Mouse (Mus musculus) forebrain, embryonic 10.5 days (tissue): ENCODE results near the gene Adam15. TPM values are rescaled to one million over a fixed set of nuclear protein-coding genes. Genes with fewer than 3 reads are reported as not detected.
A peak's percentile ranks its signal among the peaks of the same experiment; 100 is the strongest.

Experiments used
- DNase-seq: peaks from one replicate; pipeline ENCODE4 v3.0.0-alpha.2; 2017; ENCODE audit warnings: low spot score; ENCODE audit errors: extremely low spot score
- H3K27ac ChIP-seq: fragments of 300-500 bp; sonication (generic); 2 replicates; pipeline ENCODE4 v1.5.1; 2016; ENCODE audit warnings: mild to moderate bottlenecking
- H3K27me3 ChIP-seq: fragments of 300-500 bp; sonication (generic); 2 replicates; pipeline ENCODE4 v1.6.1; 2016; ENCODE audit warnings: mild to moderate bottlenecking; ENCODE audit not compliant: poor library complexity, severe bottlenecking
- H3K36me3 ChIP-seq: fragments of 300-500 bp; sonication (generic); replicated peaks from 2 replicates; pipeline ENCODE4 v1.6.1; 2016; ENCODE audit warnings: mild to moderate bottlenecking, moderate library complexity
- H3K4me1 ChIP-seq: fragments of 300-500 bp; sonication (generic); 2 replicates; pipeline ENCODE4 v1.6.1; 2016
- H3K4me3 ChIP-seq: fragments of 300-500 bp; sonication (generic); 2 replicates; pipeline ENCODE4 v1.5.1; 2016; ENCODE audit warnings: mild to moderate bottlenecking, moderate library complexity
- H3K9me3 ChIP-seq: fragments of 300-500 bp; sonication (generic); 2 replicates; pipeline ENCODE4 v1.6.1; 2016; ENCODE audit warnings: mild to moderate bottlenecking, moderate library complexity
- WGBS: fragments of 180-500 bp; shearing (Covaris S2); methylation state at CpG from one replicate; pipeline ENCODE4 v1.1.7; 2016; 5-methylcytosine and 5-hydroxymethylcytosine counted together
- polyA plus RNA-seq: library from polyadenylated mRNA; unstranded; fragments of >200 nt; fragmentation: Nextera tagmentation; extraction: Ambion mirVana; gene quantifications from 2 replicates; pipeline ENCODE4 v1.2.1, GENCODE M21; 2016

Gene Adam15
- polyA plus RNA-seq, 1 experiment from 2014 or later, result 32.1 TPM

DNA sequence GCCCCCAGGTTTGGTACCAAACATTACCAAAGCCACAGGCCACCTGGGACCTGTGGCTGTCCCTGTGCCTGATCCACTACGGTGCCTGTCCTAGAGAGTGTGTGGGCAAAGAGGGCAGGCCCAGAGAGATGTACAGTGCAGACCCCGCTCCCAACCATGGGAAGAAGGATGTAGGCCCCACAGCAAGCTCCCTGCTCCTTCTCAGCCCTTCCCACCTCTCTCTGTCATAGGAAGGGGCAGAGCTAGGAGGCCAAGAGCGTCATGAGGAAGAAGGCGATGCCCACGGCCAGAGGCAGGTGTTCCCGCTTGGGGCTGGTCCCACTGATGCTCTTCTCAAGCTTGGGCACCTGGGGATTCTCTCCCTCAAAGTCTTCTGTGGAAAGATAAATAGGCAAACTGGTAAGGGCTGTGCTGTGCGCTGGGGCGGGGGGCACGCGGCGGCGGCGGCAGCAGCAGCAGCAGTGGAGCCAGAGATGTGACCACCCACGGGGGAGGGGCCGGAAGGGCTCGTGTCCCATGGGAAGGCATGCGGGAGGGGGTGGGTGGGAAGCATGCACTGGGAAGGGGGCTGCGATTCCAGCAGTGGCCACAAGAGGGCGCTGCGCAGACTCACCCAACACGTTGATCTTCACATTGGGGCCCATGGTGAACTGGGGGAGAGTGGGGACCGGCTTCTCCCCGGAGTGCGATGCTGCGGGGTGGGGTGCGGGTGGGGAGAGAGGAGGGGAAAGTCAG is 34.4 kb downstream of the Adam15 start:
- 4% methylated on average over 26 of the region's 26 CpGs for WGBS
- no peaks in the 10 kb centered on the region for H3K9me3 ChIP-seq
- peak; percentile 88 for DNase-seq
- no peaks in the 10 kb centered on the region for H3K36me3 ChIP-seq
- peak overlapping the region; percentile 54 for H3K4me3 ChIP-seq
- H3K4me1 ChIP-seq, result peaks cover 56% of the 10 kb centered on the region
- peaks cover 53% of the 10 kb centered on the region for H3K27me3 ChIP-seq
- peak overlapping the region; percentile 85 for H3K27ac ChIP-seq

DNA sequence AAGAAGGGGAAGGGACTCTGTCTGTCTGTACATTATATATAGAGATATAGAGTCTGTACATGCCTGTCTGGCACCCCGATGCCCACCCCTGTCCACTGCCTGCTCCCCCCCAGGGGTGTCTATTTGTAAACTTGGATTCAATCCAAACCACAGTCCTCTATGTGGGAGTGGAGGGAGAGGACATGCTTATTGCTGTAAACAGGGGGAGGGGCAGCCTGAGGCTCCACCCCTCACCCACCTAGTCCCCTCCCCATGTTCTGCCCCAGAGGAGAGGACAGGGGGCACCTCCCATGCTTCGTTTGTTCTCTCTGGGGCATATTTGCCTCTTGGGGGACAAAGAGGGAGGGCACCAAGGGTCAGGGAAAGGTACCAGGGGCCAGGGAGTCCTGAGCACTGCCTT is 35.0 kb downstream of the Adam15 start:
- DNase-seq, result no peak
- no peaks in the 10 kb centered on the region for H3K9me3 ChIP-seq
- no peaks in the 10 kb centered on the region for H3K36me3 ChIP-seq
- H3K27me3 ChIP-seq, result peaks cover 47% of the 10 kb centered on the region
- peak overlapping the region; percentile 54 for H3K4me3 ChIP-seq
- peak overlapping the region; percentile 85 for H3K27ac ChIP-seq
- WGBS, result 48% methylated on average over 2 of the region's 2 CpGs
- H3K4me1 ChIP-seq, result peaks cover 51% of the 10 kb centered on the region

DNA sequence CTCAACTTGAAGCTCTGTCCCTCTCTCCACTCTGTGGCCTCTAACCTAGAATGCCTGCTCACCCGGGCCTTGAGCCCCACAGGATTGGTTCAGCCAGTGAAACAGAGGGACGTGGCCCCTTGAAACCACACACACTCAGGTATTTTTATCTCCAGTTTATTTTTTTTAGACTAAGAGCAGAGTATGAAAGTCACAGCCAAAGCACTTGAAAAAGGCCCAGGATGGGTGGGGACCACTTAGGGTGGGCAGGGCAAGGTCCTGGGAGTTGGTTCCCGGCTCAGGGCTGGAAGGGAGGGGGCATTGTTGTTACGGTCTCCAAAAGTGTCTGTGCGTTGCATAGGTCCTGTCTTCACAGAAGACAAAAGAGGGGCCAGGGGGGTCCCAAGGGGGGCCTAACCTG is 35.5 kb downstream of the Adam15 start:
- H3K9me3 ChIP-seq, result no peaks in the 10 kb centered on the region
- DNase-seq, result no peak
- H3K4me1 ChIP-seq, result peaks cover 46% of the 10 kb centered on the region
- H3K27me3 ChIP-seq, result peaks cover 43% of the 10 kb centered on the region
- WGBS, result 79% methylated on average over 5 of the region's 5 CpGs
- no peak overlapping the region for H3K4me3 ChIP-seq
- 0 out of 2 replicates have a peak overlapping the region, but pooled peaks have one; percentile 85 for H3K27ac ChIP-seq
- H3K36me3 ChIP-seq, result no peaks in the 10 kb centered on the region

DNA sequence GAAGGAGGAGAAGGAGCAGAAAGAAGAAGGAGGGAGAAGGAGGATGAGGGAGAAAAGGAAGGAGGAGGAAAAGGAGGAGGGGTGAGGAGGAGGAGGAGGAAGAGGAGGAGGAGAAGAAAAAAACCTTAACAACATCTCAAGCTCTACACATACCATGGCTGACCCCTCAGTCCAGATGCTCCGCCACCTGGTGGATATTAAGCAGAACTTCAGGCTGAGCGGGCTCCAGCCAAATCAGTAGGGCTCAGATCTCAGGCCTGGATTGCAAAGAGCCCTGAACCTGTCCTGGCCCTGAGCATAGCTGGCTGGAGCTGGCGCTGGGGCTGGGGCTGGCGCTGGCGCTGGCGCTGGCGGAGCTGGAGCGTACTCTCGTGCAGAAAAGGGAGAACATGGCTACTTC is 41.7 kb downstream of the Adam15 start:
- Histone ChIP-seq H3K27ac (0 out of 2 replicates have a peak overlapping the region, but pooled peaks have one; percentile 51), H3K4me3 (peak overlapping the region; percentile 26; the same call in 1 of the 2 replicates)
- DNase-seq, result peak; percentile 79

DNA sequence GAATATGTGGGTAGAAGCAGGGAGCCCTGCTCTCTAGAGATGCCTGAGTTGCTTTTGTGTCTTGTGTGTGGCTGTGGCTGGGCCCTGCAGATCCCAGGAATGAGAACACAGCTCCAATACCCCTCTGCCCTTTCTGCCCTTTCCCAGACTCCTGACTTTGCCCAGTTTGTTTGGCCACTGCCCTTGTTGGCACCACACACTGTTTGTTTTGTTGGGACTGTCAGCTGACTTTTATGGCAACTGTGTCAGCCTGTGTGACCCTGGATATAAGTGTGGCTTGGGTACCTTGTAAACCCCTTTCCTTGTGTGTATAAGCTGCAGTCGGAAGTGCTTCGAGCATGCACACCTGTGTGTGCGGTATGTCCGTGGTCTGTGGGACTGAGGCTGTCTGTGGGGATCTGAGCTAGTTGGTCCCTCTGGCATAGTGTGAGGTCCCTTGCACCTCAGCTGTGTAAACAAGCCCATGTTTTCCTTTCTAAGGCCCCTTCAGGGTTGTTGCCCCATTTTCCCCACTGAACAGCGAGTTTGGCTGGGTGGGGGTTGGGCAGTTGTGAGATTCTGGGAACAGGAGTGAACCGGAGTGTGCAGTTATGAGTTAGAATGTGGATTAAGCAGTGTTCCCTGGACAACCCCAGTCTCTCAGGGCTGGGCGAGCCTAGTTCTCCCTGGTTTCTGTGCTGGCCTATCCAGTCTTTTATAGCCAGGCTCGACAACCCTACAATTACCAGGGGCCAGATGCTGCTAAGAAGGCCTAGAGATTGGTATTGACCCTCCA is 44.1 kb downstream of the Adam15 start:
- H3K4me3 ChIP-seq, result no peak overlapping the region
- DNase-seq, result no peak
- peaks cover 39% of the 10 kb centered on the region for H3K4me1 ChIP-seq
- no peaks in the 10 kb centered on the region for H3K9me3 ChIP-seq
- 72% methylated on average over 8 of the region's 8 CpGs for WGBS
- peaks cover 4% of the 10 kb centered on the region; the same call in 1 of the 2 replicates for H3K27me3 ChIP-seq
- peak overlapping the region; percentile 51; the same call in 1 of the 2 replicates for H3K27ac ChIP-seq
- no peaks in the 10 kb centered on the region for H3K36me3 ChIP-seq

More for the DNA sequence above, 41.7 kb downstream of the Adam15 start:
- no peaks in the 10 kb centered on the region for H3K36me3 ChIP-seq
- no peaks in the 10 kb centered on the region for H3K9me3 ChIP-seq
- peaks cover 39% of the 10 kb centered on the region for H3K4me1 ChIP-seq
- no peaks in the 10 kb centered on the region; the same call in 1 of the 2 replicates for H3K27me3 ChIP-seq
- WGBS, result 4% methylated on average over 9 of the region's 9 CpGs

DNA sequence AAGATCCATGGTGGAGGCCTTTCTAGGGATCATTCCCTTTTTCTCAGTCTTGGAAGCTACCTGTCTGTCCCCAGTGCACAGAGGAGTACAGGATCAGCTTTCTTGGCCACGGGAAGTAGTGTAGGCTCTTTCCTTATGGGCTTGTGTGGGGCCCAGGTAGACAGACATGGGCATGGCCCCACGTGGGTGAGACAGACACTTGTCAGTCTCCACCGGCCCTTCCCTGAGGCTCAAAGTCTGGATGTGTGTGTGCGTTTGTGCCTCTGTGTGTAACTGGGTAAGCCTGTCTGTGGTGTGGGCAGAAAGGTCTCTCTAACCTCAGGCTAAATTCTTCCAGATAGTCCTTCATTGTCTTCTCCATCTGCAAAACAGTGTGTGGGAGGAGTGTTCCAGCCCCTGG is 44.7 kb downstream of the Adam15 start:
- H3K36me3 ChIP-seq, result no peaks in the 10 kb centered on the region
- 0 out of 2 replicates have a peak overlapping the region, but pooled peaks have one; percentile 40 for H3K27ac ChIP-seq
- 74% methylated on average over 4 of the region's 4 CpGs for WGBS

DNA sequence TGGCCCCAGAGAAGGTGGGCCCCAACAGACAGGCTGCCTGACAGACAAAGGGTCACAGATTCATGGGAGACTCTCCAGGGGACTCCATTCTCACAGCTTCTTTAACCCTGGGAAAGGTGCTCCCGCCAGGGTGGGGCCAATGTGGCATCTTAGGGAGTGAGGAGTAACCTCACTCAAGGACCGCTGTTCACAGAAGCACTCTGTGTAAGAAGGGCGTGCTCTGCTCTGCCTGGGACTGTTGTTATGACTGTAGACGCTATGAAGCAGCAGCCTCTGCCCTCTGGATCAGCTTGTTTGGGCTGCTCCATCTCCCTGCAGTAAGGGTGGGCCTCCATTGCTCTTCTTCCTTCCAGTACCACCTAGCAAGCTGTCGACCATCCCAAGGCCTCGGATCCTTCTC is 45.4 kb downstream of the Adam15 start:
- Histone ChIP-seq H3K9me3 (no peaks in the 10 kb centered on the region), H3K4me3 (no peak overlapping the region), H3K27me3 (peaks cover 16% of the 10 kb centered on the region), H3K36me3 (no peaks in the 10 kb centered on the region), H3K27ac (peak overlapping the region; percentile 40; the same call in 1 of the 2 replicates), H3K4me1 (peaks cover 45% of the 10 kb centered on the region)
- WGBS, result 64% methylated on average over 6 of the region's 6 CpGs
- DNase-seq, result no peak

More for the DNA sequence above, 44.7 kb downstream of the Adam15 start:
- Histone ChIP-seq H3K4me1 (peaks cover 39% of the 10 kb centered on the region), H3K9me3 (no peaks in the 10 kb centered on the region), H3K27me3 (peaks cover 10% of the 10 kb centered on the region), H3K4me3 (no peak overlapping the region)
- DNase-seq, result no peak

DNA sequence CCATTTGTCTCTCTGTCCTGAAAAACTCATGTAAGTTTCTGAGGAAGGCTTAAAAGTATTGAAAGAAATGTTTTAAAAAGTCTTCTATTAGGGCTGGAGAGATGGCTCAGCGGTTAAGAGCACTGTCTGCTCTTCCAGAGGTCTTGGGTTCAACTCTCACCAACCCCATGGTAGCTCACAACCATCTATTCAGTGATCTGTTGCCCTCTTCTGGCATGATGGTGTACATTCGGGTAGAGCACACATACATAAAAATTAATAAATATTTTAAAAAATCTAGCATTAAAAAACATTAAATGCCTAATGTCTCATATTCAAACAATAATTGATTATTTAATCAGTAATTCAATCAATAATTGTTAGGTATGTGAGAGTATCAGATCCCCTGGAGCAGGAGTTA is 49.3 kb downstream of the Adam15 start:
- no peak overlapping the region for H3K27ac ChIP-seq
- 70% methylated on average over 2 of the region's 2 CpGs for WGBS
- no peaks in the 10 kb centered on the region for H3K9me3 ChIP-seq
- no peak for DNase-seq
- peaks cover 33% of the 10 kb centered on the region for H3K27me3 ChIP-seq
- H3K36me3 ChIP-seq, result no peaks in the 10 kb centered on the region
- no peak overlapping the region for H3K4me3 ChIP-seq
- H3K4me1 ChIP-seq, result peaks cover 24% of the 10 kb centered on the region

DNA sequence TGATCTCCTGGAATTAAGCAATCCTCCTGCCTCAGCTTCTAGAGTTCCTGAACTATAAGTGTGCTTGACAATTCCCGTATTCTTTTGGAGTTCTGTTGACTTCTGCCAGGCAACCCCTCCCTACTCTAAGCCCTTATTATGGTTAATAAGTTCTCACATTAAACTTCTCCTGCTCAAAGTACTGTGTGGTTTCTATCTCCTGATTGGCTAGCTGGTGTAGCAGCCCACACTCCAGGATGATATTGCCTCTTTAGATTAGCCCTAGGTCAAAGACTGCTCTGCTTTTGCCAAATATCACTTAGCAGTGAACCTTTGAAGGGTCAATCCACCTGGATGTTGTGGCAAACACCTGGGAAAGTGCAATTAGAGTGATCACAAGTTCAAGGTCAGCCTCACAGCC is 49.7 kb downstream of the Adam15 start:
- 74% methylated on average over 1 of the region's 1 CpGs for WGBS
- no peaks in the 10 kb centered on the region for H3K9me3 ChIP-seq
- H3K27ac ChIP-seq, result no peak overlapping the region
- H3K4me3 ChIP-seq, result peak overlapping the region; percentile 40
- peaks cover 20% of the 10 kb centered on the region for H3K4me1 ChIP-seq
- H3K27me3 ChIP-seq, result peaks cover 33% of the 10 kb centered on the region
- no peaks in the 10 kb centered on the region for H3K36me3 ChIP-seq
- no peak for DNase-seq

DNA sequence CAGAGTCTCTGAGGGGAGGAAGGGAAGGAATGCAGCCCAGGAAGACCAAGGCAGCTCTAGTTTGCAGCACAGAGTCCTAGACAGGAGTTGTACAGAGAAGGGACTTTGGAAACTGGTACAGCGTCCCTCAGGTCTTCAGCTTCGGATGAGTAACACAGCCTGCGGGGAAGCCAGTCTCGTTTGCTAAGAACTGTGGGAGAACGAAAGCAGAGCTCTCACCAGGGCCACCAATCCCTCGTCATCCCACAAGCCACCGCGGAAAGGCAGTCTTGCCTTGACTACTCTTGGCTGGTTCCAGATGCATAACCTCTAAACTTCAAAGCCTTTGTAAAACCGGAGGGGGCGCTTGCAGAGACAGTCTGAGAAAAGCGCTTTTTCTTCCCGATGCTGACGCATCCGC is 50.3 kb downstream of the Adam15 start:
- Histone ChIP-seq H3K27ac (peak overlapping the region; percentile 51; the same call in 1 of the 2 replicates), H3K27me3 (peaks cover 33% of the 10 kb centered on the region), H3K4me1 (peaks cover 14% of the 10 kb centered on the region), H3K4me3 (peak overlapping the region; percentile 40), H3K9me3 (no peaks in the 10 kb centered on the region), H3K36me3 (no peaks in the 10 kb centered on the region)
- 5% methylated on average over 14 of the region's 14 CpGs for WGBS
- DNase-seq, result peak; percentile 41

DNA sequence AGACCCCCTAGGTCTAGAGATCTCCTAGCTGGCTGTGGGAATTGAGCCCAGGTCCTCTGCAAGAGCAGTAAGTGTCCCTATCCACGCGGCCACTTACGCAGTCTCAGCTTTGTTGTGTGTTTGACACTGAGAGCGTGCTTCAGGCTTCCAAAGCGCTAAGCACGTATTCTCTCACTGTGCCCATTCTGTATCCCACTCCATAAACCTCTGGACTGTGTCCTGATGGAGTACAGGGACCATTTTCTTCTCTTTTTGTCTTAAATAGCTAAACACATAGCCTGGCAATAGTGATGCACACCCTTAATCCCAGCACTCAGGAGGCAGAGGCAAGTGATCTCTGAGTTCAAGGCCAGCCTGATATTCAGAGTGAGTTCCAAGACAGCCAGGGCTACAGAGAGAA is 50.9 kb downstream of the Adam15 start:
- H3K4me1 ChIP-seq, result peaks cover 11% of the 10 kb centered on the region
- DNase-seq, result no peak
- no peak overlapping the region for H3K4me3 ChIP-seq
- H3K9me3 ChIP-seq, result no peaks in the 10 kb centered on the region
- no peak overlapping the region for H3K27ac ChIP-seq
- H3K27me3 ChIP-seq, result peaks cover 33% of the 10 kb centered on the region
- WGBS, result 80% methylated on average over 6 of the region's 6 CpGs
- H3K36me3 ChIP-seq, result no peaks in the 10 kb centered on the region

DNA sequence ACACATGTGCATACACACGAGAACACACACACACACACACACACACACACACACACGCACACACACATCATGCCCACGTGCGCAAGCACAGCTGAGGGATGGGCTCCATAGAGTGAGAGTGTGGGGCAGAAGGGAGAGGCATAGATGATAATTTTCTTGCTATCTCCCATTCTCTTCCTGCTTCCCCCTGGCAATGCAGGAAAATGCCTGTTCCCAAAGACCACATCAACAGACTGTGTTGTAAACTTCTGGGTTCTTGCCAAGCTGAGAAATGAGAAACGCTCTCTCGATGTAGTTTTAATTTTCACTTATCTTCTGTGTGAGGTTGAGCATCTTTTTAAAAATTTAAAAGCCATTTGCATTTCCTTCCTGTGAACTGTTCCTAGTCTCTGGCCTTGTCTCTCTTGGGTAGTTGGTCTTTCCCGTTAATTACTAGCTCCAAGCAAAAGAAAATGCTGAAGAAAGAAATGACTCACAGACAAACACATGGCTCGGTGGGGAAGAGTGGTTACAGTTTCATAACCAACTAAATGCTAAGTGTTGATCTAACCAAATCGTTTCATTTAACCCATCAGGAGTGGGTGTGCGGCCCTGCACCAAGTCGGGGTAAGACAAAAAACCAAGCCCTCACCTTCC is 52.9 kb downstream of the Adam15 start:
- H3K36me3 ChIP-seq, result no peaks in the 10 kb centered on the region
- no peak for DNase-seq
- peaks cover 11% of the 10 kb centered on the region for H3K4me1 ChIP-seq
- no peak overlapping the region for H3K27ac ChIP-seq
- 91% methylated on average over 11 of the region's 11 CpGs for WGBS
- H3K4me3 ChIP-seq, result no peak overlapping the region
- H3K9me3 ChIP-seq, result no peaks in the 10 kb centered on the region
- peaks cover 33% of the 10 kb centered on the region for H3K27me3 ChIP-seq
